Mouse (Mus musculus) liver, embryonic 11.5 days (tissue): ENCODE measurements at regions not wholly inside any gene's neighbourhood (a gene's known extent, or its start where the extent isn't known, plus 50 kb on each side); places are given as distances from the start of the nearest gene placed in this dataset.

Experiments
- ATAC-seq: fragments of 200-750 bp; cut with Nextera tagmentation; replicated peaks from 2 replicates; pipeline ENCODE4 v1.8.0; 2017; ENCODE audit warnings: moderate number of reproducible peaks, mild to moderate bottlenecking, moderate TSS enrichment, moderate library complexity; ENCODE audit not compliant: low FRiP score
- DNase-seq: peaks from one replicate; pipeline ENCODE4 v3.0.0-alpha.2; 2017; ENCODE audit warnings: low spot score
- H3K27ac ChIP-seq: fragments of 300-500 bp; sonication (generic); 2 replicates; pipeline ENCODE4 v1.5.1; 2014; ENCODE audit warnings: mild to moderate bottlenecking, low read depth, low read length, control low read depth
- H3K27me3 ChIP-seq: fragments of 300-500 bp; sonication (generic); replicated peaks from 2 replicates; pipeline ENCODE4 v1.6.1; 2014; ENCODE audit warnings: low read length, mixed read lengths; ENCODE audit not compliant: control insufficient read depth, insufficient read depth
- H3K36me3 ChIP-seq: fragments of 300-500 bp; sonication (generic); 2 replicates; pipeline ENCODE4 v1.6.1; 2014; ENCODE audit warnings: mild to moderate bottlenecking, low read length, moderate library complexity, mixed read lengths; ENCODE audit not compliant: control insufficient read depth, insufficient read depth
- H3K4me1 ChIP-seq: fragments of 300-500 bp; sonication (generic); replicated peaks from 2 replicates; pipeline ENCODE4 v1.6.1; 2014; ENCODE audit warnings: low read length, mixed read lengths; ENCODE audit not compliant: control insufficient read depth, insufficient read depth
- H3K4me2 ChIP-seq: fragments of 300-500 bp; sonication (generic); 2 replicates; pipeline ENCODE4 v1.6.1; 2014; ENCODE audit warnings: mild to moderate bottlenecking, control low read depth, moderate library complexity
- H3K4me3 ChIP-seq: fragments of 300-500 bp; sonication (generic); 2 replicates; pipeline ENCODE4 v1.5.1; 2014; ENCODE audit warnings: low read depth, low read length, control low read depth
- H3K9ac ChIP-seq: fragments of 300-500 bp; sonication (generic); 2 replicates; pipeline ENCODE4 v1.6.1; 2014; ENCODE audit warnings: low read depth, low read length, control low read depth
- H3K9me3 ChIP-seq: fragments of 300-500 bp; sonication (generic); 2 replicates; pipeline ENCODE4 v1.6.1; 2016; ENCODE audit warnings: low read length, inconsistent platforms, mixed read lengths; ENCODE audit not compliant: control insufficient read depth
- WGBS: fragments of 180-500 bp; shearing (Covaris S2); extraction: QIAGEN DNeasy Blood & Tissue Kit; methylation state at CpG from one replicate; pipeline ENCODE4 v1.1.7; 2014; 5-methylcytosine and 5-hydroxymethylcytosine counted together

GRCm38 (mm10) chr11:79784071-79784470 lies 178.1 kb downstream of the Utp6 start:
- no peak for ATAC-seq

DNA sequence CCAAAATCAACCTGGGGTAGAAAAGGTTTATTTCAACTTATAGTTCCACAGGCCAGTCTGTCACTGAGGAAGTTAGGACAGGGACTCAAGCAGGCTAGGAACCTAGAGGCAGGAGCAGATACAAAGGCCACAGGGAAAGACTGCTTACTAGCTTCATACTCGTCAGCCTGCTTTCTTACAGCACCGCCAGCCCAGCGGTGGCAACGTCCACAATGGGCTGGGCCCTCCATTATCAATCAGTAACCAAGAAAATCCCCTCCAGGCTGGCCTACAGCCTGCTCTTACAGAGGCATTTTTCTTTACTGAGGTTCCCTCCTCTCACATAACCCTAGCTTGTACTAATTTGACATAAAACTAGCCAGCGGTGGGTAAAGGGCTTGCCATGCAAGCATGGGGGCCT lies 180.2 kb downstream of the Utp6 start:
- Histone ChIP-seq H3K27me3 (0 out of 2 replicates have a peak, but pooled peaks cover 3% of the 10 kb centered on the region), H3K4me2 (no peak overlapping the region), H3K36me3 (no peaks in the 10 kb centered on the region), H3K9ac (no peak overlapping the region), H3K4me1 (peaks cover 8% of the 10 kb centered on the region; the same call in 1 of the 2 replicates), H3K4me3 (no peak overlapping the region), H3K27ac (no peak overlapping the region), H3K9me3 (no peaks in the 10 kb centered on the region)
- ATAC-seq (no peak), DNase-seq (no peak)
- 64% methylated on average over 5 of the region's 5 CpGs for WGBS

More at GRCm38 (mm10) chr11:79784071-79784470, 178.1 kb downstream of the Utp6 start:
- 62% methylated on average over 3 of the region's 3 CpGs for WGBS
- Histone ChIP-seq H3K9me3 (no peaks in the 10 kb centered on the region), H3K4me3 (no peak overlapping the region), H3K36me3 (no peaks in the 10 kb centered on the region), H3K27me3 (0 out of 2 replicates have a peak, but pooled peaks cover 3% of the 10 kb centered on the region), H3K27ac (no peak overlapping the region), H3K9ac (no peak overlapping the region), H3K4me2 (no peak overlapping the region), H3K4me1 (peaks cover 1% of the 10 kb centered on the region; the same call in 1 of the 2 replicates)
- no peak for DNase-seq

DNA sequence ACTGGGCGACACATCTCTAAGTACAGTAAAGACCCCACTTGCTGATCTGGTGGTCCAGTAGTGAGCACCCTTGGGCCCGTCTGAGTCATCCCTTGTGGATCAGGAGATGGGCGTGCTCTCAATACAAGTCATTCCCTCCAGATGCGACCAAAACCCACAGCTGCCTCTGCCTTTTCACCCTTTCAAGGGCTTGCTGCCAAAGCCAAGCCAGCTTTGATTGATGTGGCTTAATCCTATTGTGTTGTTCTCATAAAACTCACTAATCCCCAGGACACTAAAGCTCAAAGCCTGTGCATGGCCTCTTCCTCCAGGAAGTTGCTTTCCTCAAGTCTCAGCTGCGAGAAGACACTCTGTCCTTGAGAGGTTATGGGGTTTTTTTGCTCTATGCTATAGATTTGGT lies 182.4 kb downstream of the Utp6 start:
- ATAC-seq (no peak), DNase-seq (no peak)
- no peaks in the 10 kb centered on the region for H3K9me3 ChIP-seq
- H3K4me2 ChIP-seq, result no peak overlapping the region
- no peak overlapping the region for H3K9ac ChIP-seq
- 0 out of 2 replicates have a peak, but pooled peaks cover 3% of the 10 kb centered on the region for H3K27me3 ChIP-seq
- no peak overlapping the region for H3K4me3 ChIP-seq
- no peaks in the 10 kb centered on the region for H3K36me3 ChIP-seq
- H3K27ac ChIP-seq, result no peak overlapping the region
- H3K4me1 ChIP-seq, result peaks cover 8% of the 10 kb centered on the region; the same call in 1 of the 2 replicates
- 54% methylated on average over 5 of the region's 5 CpGs for WGBS

GRCm38 (mm10) chr11:79778522-79778921 lies 183.7 kb downstream of the Utp6 start:
- Histone ChIP-seq H3K4me3 (no peak overlapping the region), H3K27ac (no peak overlapping the region), H3K9ac (no peak overlapping the region), H3K36me3 (no peaks in the 10 kb centered on the region), H3K27me3 (no peaks in the 10 kb centered on the region), H3K4me1 (peaks cover 8% of the 10 kb centered on the region; the same call in 1 of the 2 replicates), H3K9me3 (no peaks in the 10 kb centered on the region), H3K4me2 (no peak overlapping the region)
- no peak for DNase-seq
- WGBS, result 77% methylated on average over 5 of the region's 5 CpGs
- ATAC-seq, result no peak

- Histone ChIP-seq H3K9ac (no peak overlapping the region), H3K27me3 (no peaks in the 10 kb centered on the region), H3K27ac (no peak overlapping the region), H3K4me2 (no peak overlapping the region), H3K4me1 (peaks cover 8% of the 10 kb centered on the region), H3K4me3 (no peak overlapping the region), H3K36me3 (no peaks in the 10 kb centered on the region), H3K9me3 (no peaks in the 10 kb centered on the region)
- DNase-seq (no peak), ATAC-seq (no peak)
- 38% methylated on average over 2 of the region's 2 CpGs for WGBS
These were observed 184.2 kb downstream of the Utp6 start for GRCm38 (mm10) chr11:79777988-79778387.

DNA sequence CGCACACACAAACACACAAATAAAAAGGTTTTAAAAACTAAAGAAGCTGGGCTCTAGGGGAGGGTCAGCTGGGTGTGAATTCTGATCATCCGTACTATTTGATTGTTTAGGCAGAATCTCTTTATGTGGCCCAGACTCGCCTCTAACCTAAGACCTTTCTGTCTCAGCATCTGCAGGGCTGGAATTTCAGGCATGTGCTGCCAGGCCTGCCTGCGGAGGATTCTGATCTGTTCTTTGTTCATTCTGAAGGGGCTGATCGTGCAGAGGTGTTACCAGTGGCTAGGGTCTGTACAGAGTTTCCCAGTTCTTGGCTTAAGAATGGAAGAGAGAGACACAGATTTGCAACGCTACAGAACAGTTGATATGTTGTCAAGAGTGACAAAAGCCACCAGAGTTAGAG lies 185.6 kb downstream of the Rab11fip4 start:
- 52% methylated on average over 6 of the region's 6 CpGs for WGBS
- Histone ChIP-seq H3K27ac (no peak overlapping the region), H3K4me1 (peaks cover 8% of the 10 kb centered on the region), H3K27me3 (no peaks in the 10 kb centered on the region), H3K4me2 (no peak overlapping the region), H3K36me3 (no peaks in the 10 kb centered on the region), H3K9me3 (no peaks in the 10 kb centered on the region), H3K9ac (no peak overlapping the region), H3K4me3 (no peak overlapping the region)
- DNase-seq (no peak), ATAC-seq (no peak)

- Histone ChIP-seq H3K4me3 (no peak overlapping the region), H3K36me3 (no peaks in the 10 kb centered on the region), H3K4me1 (peaks cover 8% of the 10 kb centered on the region), H3K9me3 (no peaks in the 10 kb centered on the region), H3K4me2 (no peak overlapping the region), H3K27ac (no peak overlapping the region), H3K27me3 (no peaks in the 10 kb centered on the region), H3K9ac (no peak overlapping the region)
- ATAC-seq (no peak), DNase-seq (no peak)
- whole genome bisulfite sequencing, result 65% methylated on average over 1 of the region's 1 CpGs
These were observed 182.7 kb downstream of the Rab11fip4 start for GRCm38 (mm10) chr11:79773755-79774154.

- H3K9ac ChIP-seq, result no peak overlapping the region
- no peak overlapping the region for H3K4me3 ChIP-seq
- H3K4me1 ChIP-seq, result peaks cover 4% of the 10 kb centered on the region; the same call in 1 of the 2 replicates
- 46% methylated on average over 3 of the region's 3 CpGs for WGBS
- no peak overlapping the region for H3K4me2 ChIP-seq
- DNase-seq (no peak), ATAC-seq (peak; percentile 64)
- H3K27me3 ChIP-seq, result no peaks in the 10 kb centered on the region
- no peak overlapping the region; the same call in 1 of the 2 replicates for H3K27ac ChIP-seq
- no peaks in the 10 kb centered on the region for H3K36me3 ChIP-seq
- no peaks in the 10 kb centered on the region for H3K9me3 ChIP-seq
These were observed 180.4 kb downstream of the Rab11fip4 start for GRCm38 (mm10) chr11:79771431-79771830.

GRCm38 (mm10) chr11:79767111-79767510 lies 176.1 kb downstream of the Rab11fip4 start:
- Histone ChIP-seq H3K9ac (no peak overlapping the region), H3K4me3 (no peak overlapping the region), H3K27ac (no peak overlapping the region), H3K36me3 (no peaks in the 10 kb centered on the region), H3K27me3 (no peaks in the 10 kb centered on the region), H3K9me3 (no peaks in the 10 kb centered on the region), H3K4me1 (0 out of 2 replicates have a peak, but pooled peaks cover 4% of the 10 kb centered on the region), H3K4me2 (no peak overlapping the region)
- no peak for DNase-seq
- no peak for ATAC-seq
- 87% methylated on average over 5 of the region's 5 CpGs for WGBS
